Mouse (Mus musculus): ENCODE data around the gene Ksr2. TPM values are rescaled to one million over a fixed set of nuclear protein-coding genes. Genes with fewer than 3 reads are reported as not detected.
A peak's percentile ranks its signal among the peaks of the same experiment; 100 is the strongest.

The Ksr2 gene
- polyA plus RNA-seq, 1 experiment from 2014 or later, result 8.0 TPM

DNA sequence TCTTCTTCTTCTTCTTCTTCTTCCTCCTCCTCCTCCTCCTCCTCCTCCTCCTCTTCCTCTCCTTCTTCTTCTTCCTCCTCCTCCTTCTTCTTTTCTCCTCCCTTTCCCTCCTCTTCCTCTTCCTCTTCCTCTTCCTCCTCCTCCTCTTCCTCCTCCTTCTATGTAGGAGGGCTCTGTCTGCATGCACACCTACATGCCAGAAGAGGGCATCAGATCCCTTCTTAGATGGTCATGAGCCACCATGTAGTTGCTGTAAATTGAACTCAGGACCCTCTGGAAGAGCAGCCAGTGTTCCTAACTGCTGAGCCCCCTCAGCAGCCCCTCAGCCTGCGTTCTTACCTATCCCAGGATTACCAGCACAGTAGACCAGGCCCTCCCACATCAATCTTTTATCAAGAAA, 170.6 kb downstream of the Ksr2 start:
- Histone ChIP-seq H3K27ac (no peak overlapping the region), H3K9me3 (ENCODE audit: control insufficient read depth, low read length) (no peaks in the 10 kb centered on the region), H3K9ac (no peak overlapping the region), H3K4me2 (replicated peaks) (no peak overlapping the region), H3K4me3 (replicated peaks; ENCODE audit: low read length) (no peak overlapping the region), H3K4me1 (replicated peaks; ENCODE audit: control insufficient read depth, insufficient read depth, low read length) (no peaks in the 10 kb centered on the region), H3K27me3 (ENCODE audit: control insufficient read depth, insufficient read depth, low read length) (no peaks in the 10 kb centered on the region), H3K36me3 (replicated peaks; ENCODE audit: control insufficient read depth, insufficient read depth) (no peaks in the 10 kb centered on the region)
- ATAC-seq (ENCODE audit: low FRiP score), result no peak
- no peak for DNase-seq (ENCODE audit: low spot score)
- 44% methylated on average over 1 of the region's 1 CpGs for WGBS

- H3K27ac ChIP-seq, result no peak overlapping the region
- H3K4me1 ChIP-seq (replicated peaks; ENCODE audit: control insufficient read depth, insufficient read depth, low read length), result peaks cover 4% of the 10 kb centered on the region; the same call in 1 of the 2 replicates
- no peak overlapping the region for H3K4me3 ChIP-seq (replicated peaks; ENCODE audit: low read length)
- no peaks in the 10 kb centered on the region for H3K36me3 ChIP-seq (replicated peaks; ENCODE audit: control insufficient read depth, insufficient read depth)
- ATAC-seq (ENCODE audit: low FRiP score) (no peak), DNase-seq (ENCODE audit: low spot score) (no peak)
- H3K9ac ChIP-seq, result no peak overlapping the region
- no peak overlapping the region for H3K4me2 ChIP-seq (replicated peaks)
- no peaks in the 10 kb centered on the region for H3K9me3 ChIP-seq (ENCODE audit: control insufficient read depth, low read length)
- WGBS, result 74% methylated on average over 6 of the region's 6 CpGs
- H3K27me3 ChIP-seq (ENCODE audit: control insufficient read depth, insufficient read depth, low read length), result no peaks in the 10 kb centered on the region
These were observed 175.5 kb downstream of the Ksr2 start for GRCm38 (mm10) chr5:117589266-117589665.

GRCm38 (mm10) chr5:117593273-117593672, 179.5 kb downstream of the Ksr2 start:
- no peak overlapping the region for H3K4me2 ChIP-seq (replicated peaks)
- DNase-seq (ENCODE audit: low spot score) (no peak), ATAC-seq (ENCODE audit: low FRiP score) (0 out of 2 replicates have a peak, but pooled peaks have one; percentile 37)
- peaks cover 4% of the 10 kb centered on the region; the same call in 1 of the 2 replicates for H3K4me1 ChIP-seq (replicated peaks; ENCODE audit: control insufficient read depth, insufficient read depth, low read length)
- H3K9me3 ChIP-seq (ENCODE audit: control insufficient read depth, low read length), result no peaks in the 10 kb centered on the region
- no peaks in the 10 kb centered on the region for H3K36me3 ChIP-seq (replicated peaks; ENCODE audit: control insufficient read depth, insufficient read depth)
- H3K9ac ChIP-seq, result no peak overlapping the region
- H3K27me3 ChIP-seq (ENCODE audit: control insufficient read depth, insufficient read depth, low read length), result no peaks in the 10 kb centered on the region
- WGBS, result 49% methylated on average over 19 of the region's 19 CpGs
- no peak overlapping the region for H3K4me3 ChIP-seq (replicated peaks; ENCODE audit: low read length)
- H3K27ac ChIP-seq, result no peak overlapping the region

GRCm38 (mm10) chr5:117596803-117597202, 183.0 kb downstream of the Ksr2 start:
- DNase-seq (ENCODE audit: low spot score) (no peak), ATAC-seq (ENCODE audit: low FRiP score) (no peak)
- no peak overlapping the region for H3K4me3 ChIP-seq (replicated peaks; ENCODE audit: low read length)
- H3K9me3 ChIP-seq (ENCODE audit: control insufficient read depth, low read length), result no peaks in the 10 kb centered on the region
- no peak overlapping the region for H3K9ac ChIP-seq
- 92% methylated on average over 3 of the region's 3 CpGs for WGBS
- no peaks in the 10 kb centered on the region for H3K36me3 ChIP-seq (replicated peaks; ENCODE audit: control insufficient read depth, insufficient read depth)
- H3K4me2 ChIP-seq (replicated peaks), result no peak overlapping the region
- peaks cover 6% of the 10 kb centered on the region; the same call in 1 of the 2 replicates for H3K4me1 ChIP-seq (replicated peaks; ENCODE audit: control insufficient read depth, insufficient read depth, low read length)
- H3K27me3 ChIP-seq (ENCODE audit: control insufficient read depth, insufficient read depth, low read length), result no peaks in the 10 kb centered on the region
- H3K27ac ChIP-seq, result no peak overlapping the region

DNA sequence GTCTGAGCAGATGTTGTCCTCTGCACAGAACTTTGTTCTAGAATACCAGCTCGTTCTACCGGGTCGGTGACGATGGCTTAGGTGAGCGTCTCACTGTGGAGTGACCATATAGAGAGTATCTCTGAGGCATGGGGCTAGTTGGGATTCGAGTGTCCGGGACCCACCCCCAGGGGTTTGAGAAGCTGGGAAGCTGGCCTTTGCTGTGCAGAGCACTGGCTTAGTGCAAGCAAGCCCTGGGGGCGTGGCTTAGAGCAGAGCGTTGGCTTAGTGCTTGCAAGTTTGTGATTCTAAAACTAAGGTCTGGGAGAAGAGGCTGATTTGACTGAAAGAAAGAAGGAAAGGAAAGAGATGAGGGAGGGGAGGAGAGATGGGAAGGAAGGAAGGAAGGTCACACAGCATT, 188.2 kb downstream of the Ksr2 start:
- H3K9me3 ChIP-seq (ENCODE audit: control insufficient read depth, low read length), result no peaks in the 10 kb centered on the region
- H3K9ac ChIP-seq, result no peak overlapping the region
- DNase-seq (ENCODE audit: low spot score), result no peak

DNA sequence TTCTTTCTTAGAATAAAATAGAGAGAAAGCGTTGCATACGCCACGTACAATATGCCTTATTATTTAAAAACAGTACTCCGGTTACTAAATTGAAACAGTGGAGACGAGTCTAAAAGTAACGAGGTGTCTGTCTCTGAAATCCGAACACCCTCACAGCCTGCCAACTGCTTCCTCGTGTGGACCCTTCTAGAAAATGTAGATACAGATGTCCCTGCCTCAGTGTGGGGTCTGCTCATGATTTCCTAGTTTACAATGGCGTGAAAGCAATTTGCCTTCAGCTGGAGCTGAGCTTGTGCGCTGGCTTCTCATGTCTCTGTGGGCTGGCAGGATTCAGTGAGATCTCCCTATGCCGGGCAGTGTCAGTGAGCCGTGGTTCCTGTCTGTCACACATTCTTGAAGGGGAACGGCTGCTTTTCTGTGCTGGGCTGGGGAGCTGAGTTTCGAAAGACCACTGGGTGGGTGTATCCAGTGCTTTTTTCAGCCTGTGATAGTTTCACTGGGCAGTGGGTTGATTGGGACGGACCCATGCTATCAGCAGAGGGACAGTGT, 194.0 kb downstream of the Ksr2 start:
- Histone ChIP-seq H3K27me3 (ENCODE audit: control insufficient read depth, insufficient read depth, low read length) (no peaks in the 10 kb centered on the region), H3K4me2 (replicated peaks) (no peak overlapping the region), H3K36me3 (replicated peaks; ENCODE audit: control insufficient read depth, insufficient read depth) (no peaks in the 10 kb centered on the region), H3K4me1 (replicated peaks; ENCODE audit: control insufficient read depth, insufficient read depth, low read length) (no peaks in the 10 kb centered on the region), H3K27ac (no peak overlapping the region), H3K9ac (no peak overlapping the region), H3K9me3 (ENCODE audit: control insufficient read depth, low read length) (no peaks in the 10 kb centered on the region), H3K4me3 (replicated peaks; ENCODE audit: low read length) (no peak overlapping the region)
- no peak for ATAC-seq (ENCODE audit: low FRiP score)
- no peak for DNase-seq (ENCODE audit: low spot score)
- 72% methylated on average over 15 of the region's 15 CpGs for WGBS

More for the DNA sequence above, 188.2 kb downstream of the Ksr2 start:
- H3K4me1 ChIP-seq (replicated peaks; ENCODE audit: control insufficient read depth, insufficient read depth, low read length), result 0 out of 2 replicates have a peak, but pooled peaks cover 2% of the 10 kb centered on the region
- no peak for ATAC-seq (ENCODE audit: low FRiP score)
- no peak overlapping the region for H3K27ac ChIP-seq
- H3K4me2 ChIP-seq (replicated peaks), result no peak overlapping the region
- no peaks in the 10 kb centered on the region for H3K36me3 ChIP-seq (replicated peaks; ENCODE audit: control insufficient read depth, insufficient read depth)
- WGBS, result 73% methylated on average over 9 of the region's 9 CpGs
- no peaks in the 10 kb centered on the region for H3K27me3 ChIP-seq (ENCODE audit: control insufficient read depth, insufficient read depth, low read length)
- H3K4me3 ChIP-seq (replicated peaks; ENCODE audit: low read length), result no peak overlapping the region

GRCm38 (mm10) chr5:117614331-117615024, 200.7 kb downstream of the Ksr2 start:
- Histone ChIP-seq H3K36me3 (replicated peaks; ENCODE audit: control insufficient read depth, insufficient read depth) (no peaks in the 10 kb centered on the region), H3K4me2 (replicated peaks) (no peak overlapping the region), H3K27me3 (ENCODE audit: control insufficient read depth, insufficient read depth, low read length) (no peaks in the 10 kb centered on the region), H3K4me3 (replicated peaks; ENCODE audit: low read length) (no peak overlapping the region), H3K4me1 (replicated peaks; ENCODE audit: control insufficient read depth, insufficient read depth, low read length) (no peaks in the 10 kb centered on the region), H3K27ac (no peak overlapping the region), H3K9me3 (ENCODE audit: control insufficient read depth, low read length) (no peaks in the 10 kb centered on the region), H3K9ac (no peak overlapping the region)
- WGBS, result 38% methylated on average over 5 of the region's 5 CpGs
- ATAC-seq (ENCODE audit: low FRiP score) (no peak), DNase-seq (ENCODE audit: low spot score) (peak; percentile 73)

DNA sequence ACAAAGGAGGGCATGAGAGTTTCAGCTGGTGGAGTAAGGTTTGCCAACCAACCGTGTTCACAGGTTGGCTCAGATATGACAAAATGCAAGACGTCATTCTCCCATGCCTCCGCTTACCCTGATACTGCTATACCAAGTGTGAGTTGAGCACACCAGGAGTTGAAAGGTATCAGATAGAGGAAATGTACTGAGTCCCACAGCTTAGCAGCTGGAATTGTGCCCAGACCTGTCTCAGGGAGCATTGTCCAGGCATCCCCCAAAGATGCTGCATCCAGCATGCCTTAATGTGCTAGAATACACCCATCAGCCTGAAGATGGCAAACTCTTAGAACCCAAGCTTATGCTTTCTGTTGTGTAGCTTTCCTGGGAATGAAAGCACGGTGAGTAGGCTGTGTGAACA, 206.5 kb downstream of the Ksr2 start:
- Histone ChIP-seq H3K4me2 (replicated peaks) (no peak overlapping the region), H3K36me3 (replicated peaks; ENCODE audit: control insufficient read depth, insufficient read depth) (no peaks in the 10 kb centered on the region), H3K27ac (no peak overlapping the region), H3K27me3 (ENCODE audit: control insufficient read depth, insufficient read depth, low read length) (no peaks in the 10 kb centered on the region), H3K4me3 (replicated peaks; ENCODE audit: low read length) (no peak overlapping the region), H3K4me1 (replicated peaks; ENCODE audit: control insufficient read depth, insufficient read depth, low read length) (peaks cover 4% of the 10 kb centered on the region; the same call in 1 of the 2 replicates), H3K9ac (no peak overlapping the region), H3K9me3 (ENCODE audit: control insufficient read depth, low read length) (no peaks in the 10 kb centered on the region)
- ATAC-seq (ENCODE audit: low FRiP score), result no peak
- DNase-seq (ENCODE audit: low spot score), result no peak
- WGBS, result 90% methylated on average over 4 of the region's 4 CpGs

- Histone ChIP-seq H3K4me3 (replicated peaks; ENCODE audit: low read length) (no peak overlapping the region), H3K4me2 (replicated peaks) (no peak overlapping the region), H3K9ac (no peak overlapping the region), H3K4me1 (replicated peaks; ENCODE audit: control insufficient read depth, insufficient read depth, low read length) (peaks cover 4% of the 10 kb centered on the region; the same call in 1 of the 2 replicates), H3K27me3 (ENCODE audit: control insufficient read depth, insufficient read depth, low read length) (no peaks in the 10 kb centered on the region), H3K36me3 (replicated peaks; ENCODE audit: control insufficient read depth, insufficient read depth) (no peaks in the 10 kb centered on the region), H3K9me3 (ENCODE audit: control insufficient read depth, low read length) (no peaks in the 10 kb centered on the region), H3K27ac (no peak overlapping the region)
- DNase-seq (ENCODE audit: low spot score) (peak; percentile 55), ATAC-seq (ENCODE audit: low FRiP score) (peak; percentile 48; the same call in 1 of the 2 replicates)
- WGBS, result 27% methylated on average over 12 of the region's 12 CpGs
These were observed 208.4 kb downstream of the Ksr2 start for GRCm38 (mm10) chr5:117622221-117622620.
